Mouse (Mus musculus) bone marrow macrophage, adult 2 months (primary cell): Measurements from ENCODE around the gene Uvrag. TPM values are rescaled to one million over a fixed set of nuclear protein-coding genes. Genes with fewer than 3 reads are reported as not detected.

Source experiments
- H3K27ac ChIP-seq: 2 replicates; pipeline ENCODE4 v1.5.1; 2012; ENCODE audit warnings: low read depth, low read length; ENCODE audit not compliant: insufficient read depth
- H3K4me1 ChIP-seq: 2 replicates; pipeline ENCODE4 v1.6.1; 2012; ENCODE audit warnings: low read length; ENCODE audit not compliant: control insufficient read depth, insufficient read depth
- H3K4me3 ChIP-seq: 2 replicates; pipeline ENCODE4 v1.5.1; 2012; ENCODE audit warnings: mild to moderate bottlenecking, low read length, moderate library complexity; ENCODE audit not compliant: insufficient read depth
- CTCF ChIP-seq: IDR thresholded peaks from 2 replicates; pipeline ENCODE4 v1.5.1; 2012; ENCODE audit warnings: low read depth, mild to moderate bottlenecking, low read length, moderate library complexity
- POLR2A ChIP-seq: IDR thresholded peaks from 2 replicates; pipeline ENCODE4 v1.6.1; 2012; ENCODE audit warnings: mild to moderate bottlenecking, low read depth, low read length, borderline replicate concordance
- polyA plus RNA-seq: library from polyadenylated mRNA; stranded (reverse); fragments of >200 nt; gene quantifications from 2 replicates; pipeline ENCODE4 v1.2.4, GENCODE M21; 2012; ENCODE audit not compliant: missing spikeins, insufficient read depth, insufficient read length

Gene Uvrag
- polyA plus RNA-seq, 1 experiment = 61.3 TPM

GRCm38 (mm10) chr7:99101767-99102593 lies 39.0 kb downstream of the Uvrag start:
- Histone ChIP-seq H3K4me1 (peaks cover 34% of the 10 kb centered on the region), H3K4me3 (peak overlapping the region; percentile 15; the same call in 1 of the 2 replicates), H3K27ac (peak overlapping the region; percentile 83)
- no peak for TF ChIP-seq CTCF
- TF ChIP-seq POLR2A = no peak

- H3K4me1 ChIP-seq = peaks cover 29% of the 10 kb centered on the region
- H3K4me3 ChIP-seq = no peak overlapping the region
- peak overlapping the region; percentile 69 for H3K27ac ChIP-seq
- no peak for TF ChIP-seq POLR2A
- no peak for TF ChIP-seq CTCF
These were observed 39.9 kb downstream of the Uvrag start for GRCm38 (mm10) chr7:99101076-99101475.

GRCm38 (mm10) chr7:99100573-99100972 lies 40.4 kb downstream of the Uvrag start:
- Histone ChIP-seq H3K4me1 (peaks cover 29% of the 10 kb centered on the region), H3K27ac (no peak overlapping the region), H3K4me3 (no peak overlapping the region)
- TF ChIP-seq CTCF (no peak), POLR2A (no peak)

- no peak for TF ChIP-seq POLR2A
- no peak for TF ChIP-seq CTCF
- H3K27ac ChIP-seq = no peak overlapping the region
- no peak overlapping the region for H3K4me3 ChIP-seq
These were observed 40.9 kb downstream of the Uvrag start for GRCm38 (mm10) chr7:99100087-99100486.

GRCm38 (mm10) chr7:99097781-99098180 lies 43.2 kb downstream of the Uvrag start:
- Histone ChIP-seq H3K27ac (no peak overlapping the region), H3K4me1 (peaks cover 27% of the 10 kb centered on the region), H3K4me3 (no peak overlapping the region)
- no peak for TF ChIP-seq CTCF
- TF ChIP-seq POLR2A = no peak

More at GRCm38 (mm10) chr7:99100087-99100486, 40.9 kb downstream of the Uvrag start:
- peaks cover 29% of the 10 kb centered on the region for H3K4me1 ChIP-seq

GRCm38 (mm10) chr7:99097128-99097527 lies 43.8 kb downstream of the Uvrag start:
- TF ChIP-seq CTCF = no peak
- Histone ChIP-seq H3K4me1 (peaks cover 25% of the 10 kb centered on the region), H3K27ac (no peak overlapping the region), H3K4me3 (no peak overlapping the region)

GRCm38 (mm10) chr7:99095191-99095590 lies 45.8 kb downstream of the Uvrag start:
- Histone ChIP-seq H3K4me3 (no peak overlapping the region), H3K4me1 (peaks cover 22% of the 10 kb centered on the region), H3K27ac (no peak overlapping the region)
- TF ChIP-seq CTCF (no peak), POLR2A (no peak)

GRCm38 (mm10) chr7:99094336-99094735 lies 46.6 kb downstream of the Uvrag start:
- Histone ChIP-seq H3K4me3 (no peak overlapping the region), H3K27ac (no peak overlapping the region), H3K4me1 (peaks cover 29% of the 10 kb centered on the region)
- TF ChIP-seq CTCF (no peak), POLR2A (no peak)

- no peak for TF ChIP-seq POLR2A
- no peak for TF ChIP-seq CTCF
- peaks cover 44% of the 10 kb centered on the region for H3K4me1 ChIP-seq
- H3K27ac ChIP-seq = no peak overlapping the region
- no peak overlapping the region for H3K4me3 ChIP-seq
These were observed 48.9 kb downstream of the Uvrag start for GRCm38 (mm10) chr7:99091915-99092645.

- peaks cover 62% of the 10 kb centered on the region for H3K4me1 ChIP-seq
- H3K4me3 ChIP-seq = no peak overlapping the region
- TF ChIP-seq POLR2A = no peak
- no peak for TF ChIP-seq CTCF
- H3K27ac ChIP-seq = no peak overlapping the region
These were observed 51.2 kb downstream of the Uvrag start for GRCm38 (mm10) chr7:99089716-99090115.
